Mouse (Mus musculus) urinary bladder, adult 18-20 months (tissue): ENCODE measurements around the gene Gfpt1.
"Not testable (repeated sequence)": the region's sequence is repeated elsewhere in the genome, so short reads cannot be mapped to it uniquely, and the experiment has no call there.

Experiments used
- DNase-seq, 2 experiments: peaks; one replicate each; pipeline ENCODE4 v3.0.0; 2022; ENCODE audit warnings: low spot score in 2 of 2, mixed read lengths in 2 of 2

The Gfpt1 gene

GRCm38 (mm10) chr6:87042004-87042336 lies 676 bp upstream of the Gfpt1 start:
- DNase-seq: no peak

- DNase-seq: no peak
These were observed 478 bp downstream of the Gfpt1 start for GRCm38 (mm10) chr6:87043131-87043516.

- no peak for DNase-seq
These were observed 2.2 kb downstream of the Gfpt1 start for GRCm38 (mm10) chr6:87044895-87045294.

- no peak for DNase-seq
These were observed 2.9 kb downstream of the Gfpt1 start for GRCm38 (mm10) chr6:87045507-87045906.

- DNase-seq: not testable (repeated sequence)
These were observed 6.1 kb downstream of the Gfpt1 start for GRCm38 (mm10) chr6:87048712-87049111.

- DNase-seq: no peak
These were observed 9.3 kb downstream of the Gfpt1 start for GRCm38 (mm10) chr6:87051886-87052425.

- no peak for DNase-seq
These were observed 11.5 kb downstream of the Gfpt1 start for GRCm38 (mm10) chr6:87054193-87054592.

GRCm38 (mm10) chr6:87059754-87060153 lies 17.1 kb downstream of the Gfpt1 start:
- no peak for DNase-seq

- no peak for DNase-seq
These were observed 20.9 kb downstream of the Gfpt1 start for GRCm38 (mm10) chr6:87063586-87063985.

- no peak for DNase-seq
These were observed 25.6 kb downstream of the Gfpt1 start for GRCm38 (mm10) chr6:87068209-87068608.

- DNase-seq: no peak
These were observed 26.7 kb downstream of the Gfpt1 start for GRCm38 (mm10) chr6:87069195-87069900.

GRCm38 (mm10) chr6:87070641-87071040 lies 28.0 kb downstream of the Gfpt1 start:
- no peak for DNase-seq

GRCm38 (mm10) chr6:87072759-87073158 lies 30.1 kb downstream of the Gfpt1 start:
- no peak for DNase-seq

GRCm38 (mm10) chr6:87075092-87075685 lies 32.5 kb downstream of the Gfpt1 start:
- no peak for DNase-seq

- no peak for DNase-seq
These were observed 36.8 kb downstream of the Gfpt1 start for GRCm38 (mm10) chr6:87079457-87079856.

- DNase-seq: no peak
These were observed 42.4 kb downstream of the Gfpt1 start for GRCm38 (mm10) chr6:87085026-87085425.

- no peak for DNase-seq
These were observed 45.7 kb downstream of the Gfpt1 start for GRCm38 (mm10) chr6:87088356-87088755.

- DNase-seq: no peak
These were observed 48.2 kb downstream of the Gfpt1 start for GRCm38 (mm10) chr6:87090877-87091276.

GRCm38 (mm10) chr6:87092476-87092875 lies 49.8 kb downstream of the Gfpt1 start:
- DNase-seq: no peak

- not testable (repeated sequence) for DNase-seq
These were observed 51.0 kb downstream of the Gfpt1 start for GRCm38 (mm10) chr6:87093631-87094030.

GRCm38 (mm10) chr6:87099261-87099660 lies 56.6 kb downstream of the Gfpt1 start:
- no peak for DNase-seq

- no peak for DNase-seq
These were observed 57.1 kb downstream of the Gfpt1 start for GRCm38 (mm10) chr6:87099671-87100296.
